Mouse (Mus musculus): Measurements from ENCODE around the gene Ntm. TPM values are rescaled to one million over a fixed set of nuclear protein-coding genes. Genes with fewer than 3 reads are reported as not detected.

Ntm gene
- polyA plus RNA-seq, 1 experiment, result 1.3 TPM

DNA sequence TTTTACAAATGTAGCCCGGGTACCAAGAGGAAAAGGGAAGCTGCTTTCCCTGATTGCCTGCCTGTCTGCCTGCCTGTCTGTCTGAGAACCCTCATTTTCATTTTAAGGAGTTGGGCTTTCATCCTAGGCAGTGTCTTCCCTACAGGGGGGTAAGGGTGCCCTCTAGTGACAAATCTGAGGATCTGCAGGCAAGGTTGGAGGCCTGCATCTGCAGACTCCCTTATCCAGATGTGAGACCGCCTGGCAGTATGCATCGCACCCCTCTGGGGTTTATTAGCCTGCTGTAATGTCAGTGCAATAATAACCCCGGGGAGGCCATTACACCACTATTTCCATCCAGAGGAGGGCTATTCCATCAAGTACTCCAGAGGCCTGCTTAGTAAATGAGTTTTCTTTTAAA, 312.3 kb downstream of the Ntm start:
- WGBS, result 15% methylated on average over 4 of the region's 4 CpGs
- peak; percentile 56; the same call in 1 of the 2 replicates for TF ChIP-seq CTCF (IDR thresholded peaks at IDR 0.05; ENCODE audit: control insufficient read depth, insufficient read depth, low read length)
- no peak for TF ChIP-seq POLR2A (IDR thresholded peaks at IDR 0.05; ENCODE audit: borderline replicate concordance, control insufficient read depth, low read depth, low read length)
- H3K4me3 ChIP-seq (replicated peaks; ENCODE audit: control insufficient read depth, low read depth, low read length), result no peak overlapping the region
- peaks cover 3% of the 10 kb centered on the region; the same call in 1 of the 2 replicates for H3K4me1 ChIP-seq (ENCODE audit: control insufficient read depth, insufficient read depth, low read length)
- H3K27ac ChIP-seq (ENCODE audit: control insufficient read depth, insufficient read depth, low read depth, low read length, poor library complexity), result no peak overlapping the region

DNA sequence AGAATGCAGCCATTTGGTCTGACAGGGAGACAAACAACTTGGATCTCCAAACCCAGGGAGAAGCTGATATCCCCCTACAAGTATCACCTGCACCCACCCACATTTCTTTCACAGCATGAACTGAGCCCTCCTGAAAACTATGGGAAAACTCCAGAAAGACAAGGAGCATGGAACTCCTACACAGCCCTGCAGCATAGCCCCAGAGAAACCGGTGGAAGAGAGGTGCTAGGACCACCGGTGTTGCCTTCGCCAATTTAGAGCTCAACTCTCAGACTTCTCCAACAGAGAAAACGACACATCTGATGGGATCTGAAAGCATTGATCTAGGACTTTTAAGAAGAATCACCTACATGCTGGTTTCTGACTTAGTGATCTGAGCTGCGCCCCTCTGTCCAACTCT, 312.7 kb downstream of the Ntm start:
- TF ChIP-seq POLR2A (IDR thresholded peaks at IDR 0.05; ENCODE audit: borderline replicate concordance, control insufficient read depth, low read depth, low read length), result no peak
- TF ChIP-seq CTCF (IDR thresholded peaks at IDR 0.05; ENCODE audit: control insufficient read depth, insufficient read depth, low read length), result no peak

DNA sequence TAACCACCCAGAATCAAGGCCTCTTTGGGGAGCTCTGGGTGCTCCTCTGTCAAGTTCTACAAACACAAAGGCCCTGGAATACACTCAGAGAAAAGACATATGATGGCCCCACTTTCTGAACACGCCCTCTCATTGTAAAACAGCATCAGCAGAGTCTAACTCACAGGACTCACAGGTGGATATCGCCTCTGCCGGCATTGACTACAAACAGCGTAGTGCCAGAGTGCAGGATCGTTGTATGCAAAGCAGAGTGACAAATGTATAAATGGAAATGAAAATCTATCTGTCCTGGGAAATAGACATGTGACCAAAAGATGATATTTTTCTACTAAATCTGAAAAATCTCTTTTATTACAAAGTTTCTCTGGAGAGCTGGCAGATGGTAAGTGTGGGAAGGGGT, 314.7 kb downstream of the Ntm start:
- H3K4me1 ChIP-seq (ENCODE audit: control insufficient read depth, insufficient read depth, low read length), result peaks cover 3% of the 10 kb centered on the region; the same call in 1 of the 2 replicates
- TF ChIP-seq POLR2A (IDR thresholded peaks at IDR 0.05; ENCODE audit: borderline replicate concordance, control insufficient read depth, low read depth, low read length), result no peak
- no peak for TF ChIP-seq CTCF (IDR thresholded peaks at IDR 0.05; ENCODE audit: control insufficient read depth, insufficient read depth, low read length)
- 76% methylated on average over 5 of the region's 5 CpGs for WGBS
- H3K27ac ChIP-seq (ENCODE audit: control insufficient read depth, insufficient read depth, low read depth, low read length, poor library complexity), result no peak overlapping the region
- no peak overlapping the region for H3K4me3 ChIP-seq (replicated peaks; ENCODE audit: control insufficient read depth, low read depth, low read length)

More for the DNA sequence above, 312.7 kb downstream of the Ntm start:
- H3K27ac ChIP-seq (ENCODE audit: control insufficient read depth, insufficient read depth, low read depth, low read length, poor library complexity), result no peak overlapping the region
- H3K4me3 ChIP-seq (replicated peaks; ENCODE audit: control insufficient read depth, low read depth, low read length), result no peak overlapping the region
- WGBS, result 72% methylated on average over 5 of the region's 5 CpGs
- H3K4me1 ChIP-seq (ENCODE audit: control insufficient read depth, insufficient read depth, low read length), result peaks cover 3% of the 10 kb centered on the region; the same call in 1 of the 2 replicates

- TF ChIP-seq POLR2A (IDR thresholded peaks at IDR 0.05; ENCODE audit: borderline replicate concordance, control insufficient read depth, low read depth, low read length), result no peak
- no peak for TF ChIP-seq CTCF (IDR thresholded peaks at IDR 0.05; ENCODE audit: control insufficient read depth, insufficient read depth, low read length)
- Histone ChIP-seq H3K4me1 (ENCODE audit: control insufficient read depth, insufficient read depth, low read length) (peaks cover 3% of the 10 kb centered on the region; the same call in 1 of the 2 replicates), H3K4me3 (replicated peaks; ENCODE audit: control insufficient read depth, low read depth, low read length) (no peak overlapping the region), H3K27ac (ENCODE audit: control insufficient read depth, insufficient read depth, low read depth, low read length, poor library complexity) (peak overlapping the region; percentile 44)
- 21% methylated on average over 8 of the region's 8 CpGs for WGBS
Observed at GRCm38 (mm10) chr9:29647764-29648163, 315.2 kb downstream of the Ntm start.

DNA sequence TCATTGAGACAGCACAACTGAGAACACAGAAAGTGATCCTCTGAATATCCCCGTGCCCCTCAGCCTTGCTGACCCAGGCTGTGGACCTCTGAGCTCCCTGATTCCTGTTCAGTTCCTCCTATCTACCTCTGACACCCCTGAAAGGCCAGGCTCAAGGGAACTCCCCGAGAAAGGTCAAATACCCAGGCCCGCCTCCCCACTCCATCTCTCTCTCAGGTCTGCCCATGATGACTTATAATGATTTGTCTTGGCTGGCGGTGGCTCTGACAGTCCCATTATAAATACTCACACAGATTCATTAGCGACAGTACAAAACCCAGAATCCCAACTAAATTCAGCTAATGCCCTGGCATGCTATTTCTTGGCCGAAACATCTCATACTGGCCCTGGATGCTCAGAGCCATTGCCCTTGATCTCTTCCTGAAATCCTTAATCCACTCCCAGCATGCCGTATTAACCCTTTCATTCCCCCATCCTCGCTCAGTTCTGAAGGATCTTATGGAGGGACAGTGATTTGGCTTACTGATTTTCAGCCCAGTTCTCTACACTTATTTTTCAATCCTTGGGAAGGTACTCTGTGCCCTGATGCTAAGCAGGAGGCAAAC, 317.0 kb downstream of the Ntm start:
- WGBS, result 78% methylated on average over 8 of the region's 8 CpGs
- no peak for TF ChIP-seq POLR2A (IDR thresholded peaks at IDR 0.05; ENCODE audit: borderline replicate concordance, control insufficient read depth, low read depth, low read length)
- TF ChIP-seq CTCF (IDR thresholded peaks at IDR 0.05; ENCODE audit: control insufficient read depth, insufficient read depth, low read length), result no peak
- Histone ChIP-seq H3K4me1 (ENCODE audit: control insufficient read depth, insufficient read depth, low read length) (peaks cover 3% of the 10 kb centered on the region; the same call in 1 of the 2 replicates), H3K4me3 (replicated peaks; ENCODE audit: control insufficient read depth, low read depth, low read length) (no peak overlapping the region), H3K27ac (ENCODE audit: control insufficient read depth, insufficient read depth, low read depth, low read length, poor library complexity) (no peak overlapping the region)

DNA sequence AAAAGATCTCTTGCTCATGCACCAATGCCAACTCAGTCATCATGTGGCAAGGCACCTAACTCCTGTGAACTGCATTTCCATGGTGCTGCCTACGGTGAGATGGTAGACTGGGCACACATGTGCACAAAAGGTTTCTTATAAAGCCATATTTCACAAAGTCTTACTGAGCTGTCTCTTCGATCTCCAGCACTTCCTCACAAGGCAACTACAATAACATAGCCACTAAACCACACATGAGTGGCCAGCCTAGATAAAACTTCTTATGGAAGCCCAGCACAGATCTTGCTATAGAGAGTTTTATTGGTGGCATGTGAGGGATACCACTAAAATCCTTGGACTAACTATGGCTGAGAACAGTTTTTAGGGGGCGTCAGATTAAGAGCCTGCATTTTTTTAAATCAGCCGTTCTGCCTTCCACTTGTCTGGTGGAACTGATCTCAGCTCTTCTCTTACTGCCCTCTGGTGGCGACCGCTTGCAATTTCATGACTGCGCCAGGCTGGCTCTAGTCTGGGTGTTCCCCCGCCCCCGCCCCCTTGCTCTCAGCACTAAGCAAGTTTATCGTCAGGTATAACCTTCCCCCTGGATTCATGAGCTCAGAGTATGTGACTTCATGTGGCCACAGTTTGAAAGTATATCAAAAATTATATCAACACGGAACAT, 319.8 kb downstream of the Ntm start:
- Histone ChIP-seq H3K27ac (ENCODE audit: control insufficient read depth, insufficient read depth, low read depth, low read length, poor library complexity) (no peak overlapping the region), H3K4me3 (replicated peaks; ENCODE audit: control insufficient read depth, low read depth, low read length) (no peak overlapping the region), H3K4me1 (ENCODE audit: control insufficient read depth, insufficient read depth, low read length) (peaks cover 3% of the 10 kb centered on the region; the same call in 1 of the 2 replicates)
- 8% methylated on average over 11 of the region's 11 CpGs for whole genome bisulfite sequencing
- TF ChIP-seq POLR2A (IDR thresholded peaks at IDR 0.05; ENCODE audit: borderline replicate concordance, control insufficient read depth, low read depth, low read length) (no peak), CTCF (IDR thresholded peaks at IDR 0.05; ENCODE audit: control insufficient read depth, insufficient read depth, low read length) (peak; percentile 65)

DNA sequence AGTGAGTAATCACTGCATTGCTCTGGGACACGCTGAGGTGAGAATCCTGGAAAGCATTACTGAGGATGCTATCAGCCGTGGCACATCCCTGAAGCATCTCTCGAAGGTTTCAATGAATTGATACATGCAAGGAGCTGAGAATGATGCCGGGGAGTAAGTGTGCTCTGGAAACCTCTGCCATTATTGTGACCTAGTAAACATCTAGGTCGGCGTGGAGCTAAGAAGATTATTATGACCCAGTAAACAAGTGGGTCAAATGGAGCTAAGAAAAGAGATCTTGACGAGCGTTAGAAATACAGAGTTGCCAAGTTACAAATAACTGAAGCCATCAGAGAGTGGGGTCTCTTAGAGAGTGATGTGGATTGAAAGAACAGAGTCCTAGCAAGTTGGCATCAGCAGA, 325.6 kb downstream of the Ntm start:
- WGBS, result 80% methylated on average over 8 of the region's 8 CpGs
- TF ChIP-seq POLR2A (IDR thresholded peaks at IDR 0.05; ENCODE audit: borderline replicate concordance, control insufficient read depth, low read depth, low read length), result no peak
- TF ChIP-seq CTCF (IDR thresholded peaks at IDR 0.05; ENCODE audit: control insufficient read depth, insufficient read depth, low read length), result no peak

GRCm38 (mm10) chr9:29617181-29617580, 345.8 kb downstream of the Ntm start:
- TF ChIP-seq CTCF (IDR thresholded peaks at IDR 0.05; ENCODE audit: control insufficient read depth, insufficient read depth, low read length) (no peak), POLR2A (IDR thresholded peaks at IDR 0.05; ENCODE audit: borderline replicate concordance, control insufficient read depth, low read depth, low read length) (no peak)
- H3K4me1 ChIP-seq (ENCODE audit: control insufficient read depth, insufficient read depth, low read length), result no peaks in the 10 kb centered on the region
- WGBS, result 65% methylated on average over 5 of the region's 5 CpGs
- H3K4me3 ChIP-seq (replicated peaks; ENCODE audit: control insufficient read depth, low read depth, low read length), result no peak overlapping the region
- no peak overlapping the region for H3K27ac ChIP-seq (ENCODE audit: control insufficient read depth, insufficient read depth, low read depth, low read length, poor library complexity)

More for the DNA sequence above, 325.6 kb downstream of the Ntm start:
- no peak overlapping the region for H3K27ac ChIP-seq (ENCODE audit: control insufficient read depth, insufficient read depth, low read depth, low read length, poor library complexity)
- no peak overlapping the region for H3K4me3 ChIP-seq (replicated peaks; ENCODE audit: control insufficient read depth, low read depth, low read length)
- H3K4me1 ChIP-seq (ENCODE audit: control insufficient read depth, insufficient read depth, low read length), result no peaks in the 10 kb centered on the region

Data from bone marrow, adult 2 months (tissue).